Mouse (Mus musculus) liver, postnatal 0 days (tissue): ENCODE data around the gene Chchd10. TPM values are rescaled to one million over a fixed set of nuclear protein-coding genes. Genes with fewer than 3 reads are reported as not detected.
A peak's percentile ranks its signal among the peaks of the same experiment; 100 is the strongest.

Experiments
- ATAC-seq: fragments of 200-750 bp; cut with Nextera tagmentation; 2 replicates; pipeline ENCODE4 v1.8.0; 2017; ENCODE audit warnings: mild to moderate bottlenecking, moderate library complexity
- DNase-seq: peaks from one replicate; pipeline ENCODE4 v3.0.0-alpha.2; 2016
- H3K27ac ChIP-seq: fragments of 300-500 bp; sonication (generic); 2 replicates; pipeline ENCODE4 v1.5.1; 2014; ENCODE audit warnings: antibody characterized with exemption, moderate library complexity, mild to moderate bottlenecking, low read depth
- H3K27me3 ChIP-seq: fragments of 300-500 bp; sonication (generic); 2 replicates; pipeline ENCODE4 v1.6.1; 2014; ENCODE audit warnings: low read length, control low read depth, mixed read lengths; ENCODE audit not compliant: insufficient read depth
- H3K36me3 ChIP-seq: fragments of 300-500 bp; sonication (generic); replicated peaks from 2 replicates; pipeline ENCODE4 v1.6.1; 2014; ENCODE audit warnings: mild to moderate bottlenecking, control low read depth, low read length, moderate library complexity, mixed read lengths; ENCODE audit not compliant: insufficient read depth
- H3K4me1 ChIP-seq: fragments of 300-500 bp; sonication (generic); 2 replicates; pipeline ENCODE4 v1.6.1; 2014; ENCODE audit warnings: antibody characterized with exemption, mild to moderate bottlenecking, control low read depth; ENCODE audit not compliant: insufficient read depth
- H3K4me2 ChIP-seq: fragments of 300-500 bp; sonication (generic); 2 replicates; pipeline ENCODE4 v1.6.1; 2014; ENCODE audit warnings: low read depth, mild to moderate bottlenecking, low read length, moderate library complexity, mixed read lengths
- H3K4me3 ChIP-seq: fragments of 300-500 bp; sonication (generic); 2 replicates; pipeline ENCODE4 v1.5.1; 2014; ENCODE audit warnings: low read depth, low read length
- H3K9ac ChIP-seq: fragments of 300-500 bp; sonication (generic); replicated peaks from 2 replicates; pipeline ENCODE4 v1.6.1; 2014; ENCODE audit warnings: mild to moderate bottlenecking, moderate library complexity
- H3K9me3 ChIP-seq: fragments of 300-500 bp; sonication (generic); 2 replicates; pipeline ENCODE4 v1.6.1; 2016; ENCODE audit warnings: mild to moderate bottlenecking, control low read depth, low read length, mixed read lengths
- CTCF ChIP-seq: sonication (generic); IDR thresholded peaks from 2 replicates; pipeline ENCODE4 v1.5.1; 2016; ENCODE audit warnings: antibody characterized with exemption, low read depth
- EP300 ChIP-seq: IDR thresholded peaks from 2 replicates; pipeline ENCODE4 v1.6.1; 2016; ENCODE audit warnings: antibody characterized with exemption, low read depth, mild to moderate bottlenecking
- WGBS: fragments of 180-500 bp; shearing (Covaris S2); extraction: QIAGEN DNeasy Blood & Tissue Kit; methylation state at CpG from one replicate; pipeline ENCODE4 v1.1.7; 2014; ENCODE audit not compliant: insufficient replicate concordance; 5-methylcytosine and 5-hydroxymethylcytosine counted together
- polyA plus RNA-seq: library from polyadenylated mRNA; unstranded; fragments of >200 nt; fragmentation: Nextera tagmentation; extraction: Ambion mirVana; gene quantifications from 2 replicates; pipeline ENCODE4 v1.2.1, GENCODE M21; 2015

The Chchd10 gene
- polyA plus RNA-seq, 1 experiment from 2014 or later, result 1,168 TPM

DNA sequence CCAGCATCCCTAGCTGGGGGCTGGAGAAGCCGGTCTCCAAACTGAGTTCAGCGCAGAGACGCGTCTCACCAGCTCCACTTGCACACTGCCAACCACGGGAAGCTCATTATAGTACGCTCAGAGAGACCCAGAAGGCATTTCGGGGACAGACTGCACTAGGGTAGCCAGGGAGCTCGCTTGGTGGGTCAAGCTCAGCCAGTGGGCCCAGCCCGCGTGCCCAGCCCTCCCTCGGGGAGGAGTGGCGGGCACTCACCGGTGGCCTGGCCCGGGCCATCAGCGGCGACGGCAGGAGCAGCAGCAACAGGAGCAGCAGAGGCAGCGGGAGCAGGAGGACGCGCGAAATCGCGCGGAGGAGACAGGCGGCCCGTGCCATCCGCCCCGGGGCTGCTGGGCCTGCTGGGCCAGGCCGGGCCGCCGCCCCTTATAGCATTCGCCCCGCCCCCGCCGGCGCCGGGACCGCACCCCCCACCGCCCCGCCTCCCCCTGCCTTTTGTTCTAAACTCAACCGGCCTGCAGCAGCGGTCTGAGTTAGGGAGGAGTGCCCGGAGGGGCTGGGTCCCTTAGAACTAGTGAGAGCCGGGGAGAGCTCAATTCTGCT is 750 bp upstream of the Chchd10 start:
- Histone ChIP-seq H3K36me3 (peaks cover 6% of the 10 kb centered on the region), H3K4me2 (peak overlapping the region; percentile 77), H3K4me3 (peak overlapping the region; percentile 45), H3K4me1 (peaks cover 34% of the 10 kb centered on the region), H3K27ac (no peak overlapping the region), H3K9me3 (no peaks in the 10 kb centered on the region), H3K9ac (peak overlapping the region; percentile 52; the same call in 1 of the 2 replicates), H3K27me3 (peaks cover 26% of the 10 kb centered on the region)
- ATAC-seq (peak; percentile 4; the same call in 1 of the 2 replicates), DNase-seq (peak; percentile 73)
- WGBS, result under 1% methylated on average over 32 of the region's 44 CpGs
- TF ChIP-seq CTCF (no peak), EP300 (no peak)

DNA sequence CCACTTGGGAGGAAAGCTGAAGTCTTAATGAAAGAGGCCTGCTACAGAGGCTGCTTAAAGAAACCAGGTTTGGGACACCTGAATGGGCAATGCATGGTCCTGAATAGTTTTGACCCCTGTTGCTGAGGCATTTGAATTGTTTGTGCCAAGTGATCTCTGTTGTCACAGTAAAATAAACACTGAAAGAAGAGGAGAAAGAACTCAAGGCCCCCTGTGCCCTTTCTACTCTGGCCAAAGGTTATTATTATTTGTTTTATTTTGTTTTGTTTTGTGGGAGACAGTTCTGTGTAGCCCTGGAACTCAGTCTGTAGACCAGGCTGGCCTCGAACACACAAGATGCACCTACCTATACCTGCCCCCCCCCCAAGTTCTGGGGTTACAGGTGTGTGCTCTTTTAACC is 2.1 kb downstream of the Chchd10 start:
- peaks cover 9% of the 10 kb centered on the region for H3K36me3 ChIP-seq
- H3K9ac ChIP-seq, result peak overlapping the region; percentile 81; the same call in 1 of the 2 replicates
- H3K4me2 ChIP-seq, result peak overlapping the region; percentile 87
- H3K4me3 ChIP-seq, result peak overlapping the region; percentile 77; the same call in 1 of the 2 replicates
- no peaks in the 10 kb centered on the region for H3K9me3 ChIP-seq
- H3K27ac ChIP-seq, result peak overlapping the region; percentile 90
- peaks cover 54% of the 10 kb centered on the region for H3K4me1 ChIP-seq
- no peak for TF ChIP-seq EP300
- TF ChIP-seq CTCF, result no peak
- H3K27me3 ChIP-seq, result peaks cover 23% of the 10 kb centered on the region
- DNase-seq (no peak), ATAC-seq (peak; percentile 28)
- WGBS, result 50% methylated on average over 1 of the region's 1 CpGs

GRCm38 (mm10) chr10:75935680-75936541 is 3.0 kb downstream of the Chchd10 start, which contains the start of gene Mmp11:
Gene Mmp11, minus strand, starts transcription at chr10:75936496.
- Histone ChIP-seq H3K27me3 (peaks cover 15% of the 10 kb centered on the region), H3K36me3 (peaks cover 9% of the 10 kb centered on the region), H3K9me3 (no peaks in the 10 kb centered on the region), H3K4me3 (peak within 1 kb of the TSS; percentile 77), H3K27ac (peak within 1 kb of the TSS; percentile 90), H3K4me1 (peaks cover 62% of the 10 kb centered on the region), H3K4me2 (peak within 1 kb of the TSS; percentile 87), H3K9ac (peak within 1 kb of the TSS; percentile 81)
- WGBS, result 2% methylated on average over 51 of the region's 51 CpGs
- no peak for TF ChIP-seq EP300
- no peak for TF ChIP-seq CTCF
- ATAC-seq (peak; percentile 76), DNase-seq (peak; percentile 95)

DNA sequence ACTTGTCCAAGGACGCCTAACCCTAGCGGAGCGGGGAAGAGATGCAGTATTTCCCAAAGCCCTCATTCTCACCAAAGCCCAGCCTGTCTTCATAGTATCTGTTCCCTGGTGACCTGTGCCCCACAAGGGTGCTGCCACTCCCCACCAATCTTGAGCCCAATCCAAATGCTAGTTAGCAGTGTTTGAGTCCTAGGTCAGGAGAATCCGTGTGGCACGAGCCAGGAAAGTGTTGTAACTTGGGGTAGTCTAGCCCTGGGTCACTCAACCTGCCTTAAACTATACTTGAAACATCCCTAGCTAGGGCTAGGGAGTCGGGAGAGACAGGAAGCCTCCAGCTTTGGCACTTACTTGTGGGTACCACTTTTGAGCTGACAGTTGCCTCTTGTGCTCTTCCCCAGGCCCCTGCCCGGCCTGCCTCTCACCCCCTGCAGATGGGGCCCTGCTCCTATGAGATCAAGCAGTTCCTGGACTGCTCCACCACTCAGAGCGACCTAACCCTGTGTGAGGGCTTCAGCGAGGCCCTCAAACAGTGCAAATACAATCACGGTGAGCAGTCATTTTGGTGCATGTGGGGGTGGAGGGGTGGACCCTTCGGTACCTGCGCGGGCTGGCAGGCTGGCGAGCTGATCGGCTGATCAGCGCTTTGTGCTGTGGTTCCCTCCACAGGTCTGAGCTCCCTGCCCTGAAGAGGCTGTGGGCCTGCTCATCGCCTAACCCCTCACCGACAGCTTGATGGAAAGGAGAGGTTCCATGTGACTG is 4.2 kb downstream of the Chchd10 start:
- Histone ChIP-seq H3K9ac (peak overlapping the region; percentile 81), H3K4me2 (peak overlapping the region; percentile 87), H3K27ac (peak overlapping the region; percentile 90), H3K4me3 (peak overlapping the region; percentile 77), H3K27me3 (peaks cover 3% of the 10 kb centered on the region), H3K4me1 (peaks cover 55% of the 10 kb centered on the region), H3K36me3 (peaks cover 9% of the 10 kb centered on the region), H3K9me3 (no peaks in the 10 kb centered on the region)
- DNase-seq (peak; percentile 36), ATAC-seq (peak; percentile 1; the same call in 1 of the 2 replicates)
- no peak for TF ChIP-seq EP300
- TF ChIP-seq CTCF, result peak; percentile 19; the same call in 1 of the 2 replicates
- WGBS, result 61% methylated on average over 18 of the region's 18 CpGs

GRCm38 (mm10) chr10:75937851-75938643 is 5.1 kb downstream of the Chchd10 start:
- peak overlapping the region; percentile 77 for H3K4me3 ChIP-seq
- no peaks in the 10 kb centered on the region for H3K9me3 ChIP-seq
- DNase-seq (peak; percentile 59), ATAC-seq (peak; percentile 14)
- H3K27ac ChIP-seq, result peak overlapping the region; percentile 90
- TF ChIP-seq EP300, result peak; percentile 62
- TF ChIP-seq CTCF, result no peak
- peaks cover 47% of the 10 kb centered on the region for H3K4me1 ChIP-seq
- 36% methylated on average over 10 of the region's 10 CpGs for WGBS
- peak overlapping the region; percentile 87 for H3K4me2 ChIP-seq
- no peaks in the 10 kb centered on the region for H3K27me3 ChIP-seq
- peaks cover 9% of the 10 kb centered on the region for H3K36me3 ChIP-seq
- H3K9ac ChIP-seq, result peak overlapping the region; percentile 81
